Mouse (Mus musculus): Measurements from ENCODE around the gene Fkbp8. TPM values are rescaled to one million over a fixed set of nuclear protein-coding genes. Genes with fewer than 3 reads are reported as not detected.

The Fkbp8 gene
- polyA plus RNA-seq, 1 experiment = 256 TPM

- no peaks in the 10 kb centered on the region for H3K27me3 ChIP-seq (ENCODE audit: control insufficient read depth, insufficient read depth, insufficient read length)
- peaks cover 11% of the 10 kb centered on the region for H3K79me3 ChIP-seq (ENCODE audit: low read depth)
- no peak overlapping the region for H3ac ChIP-seq (ENCODE audit: control insufficient read depth, insufficient read length, low read depth)
- peaks cover 14% of the 10 kb centered on the region for H3K79me2 ChIP-seq (ENCODE audit: control insufficient read depth, insufficient read depth)
- no peak for TF ChIP-seq USF1 (IDR thresholded peaks at IDR 0.05; ENCODE audit: low read depth)
- TF ChIP-seq MYOG (IDR thresholded peaks at IDR 0.05; ENCODE audit: control insufficient read depth, extremely low read depth, insufficient read length) = no peak
- no peak for TF ChIP-seq CTCF (IDR thresholded peaks at IDR 0.05; ENCODE audit: control insufficient read depth, insufficient read depth, insufficient read length)
- no peak for TF ChIP-seq CEBPB (IDR thresholded peaks at IDR 0.05; ENCODE audit: low read depth)
- TF ChIP-seq FOSL1 (IDR thresholded peaks at IDR 0.05; ENCODE audit: insufficient read depth, low read length, poor library complexity, severe bottlenecking) = no peak
- peaks cover 42% of the 10 kb centered on the region for H3K36me3 ChIP-seq (ENCODE audit: control insufficient read depth, insufficient read depth)
- no peak overlapping the region for H3K4me3 ChIP-seq (ENCODE audit: insufficient read depth, poor library complexity, severe bottlenecking)
Measured at GRCm38 (mm10) chr8:70535701-70536100, 8.2 kb downstream of the Fkbp8 start.

DNA sequence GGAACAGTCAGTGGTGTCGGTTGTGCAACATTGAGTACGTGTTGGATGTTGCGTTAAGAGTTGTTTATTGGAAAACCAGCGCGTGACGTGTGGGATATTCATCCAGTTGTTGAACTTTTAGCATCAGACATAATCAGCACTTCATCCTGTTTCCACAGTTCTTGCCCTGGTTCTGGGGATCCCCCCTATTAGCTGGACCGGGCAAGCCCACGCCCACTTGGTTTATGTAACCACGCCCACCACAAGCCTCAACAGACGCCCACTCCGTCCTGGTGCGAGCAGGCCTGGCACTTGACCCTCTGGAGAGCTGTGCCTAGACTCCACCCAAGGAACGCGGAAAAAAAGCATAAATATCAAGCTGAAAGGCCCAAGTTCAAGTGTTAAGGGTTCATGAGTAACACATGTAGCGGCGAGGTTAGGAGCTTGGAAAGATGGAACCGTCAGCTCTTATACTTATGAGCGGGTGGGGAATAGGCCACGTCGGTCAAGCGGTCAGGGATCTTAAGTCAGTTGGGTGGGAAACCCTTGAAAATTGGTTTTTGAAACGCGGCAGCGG, 10.6 kb downstream of the Fkbp8 start:
- H3K27me3 ChIP-seq (ENCODE audit: control insufficient read depth, insufficient read depth, insufficient read length) = no peaks in the 10 kb centered on the region
- H3ac ChIP-seq (ENCODE audit: control insufficient read depth, insufficient read length, low read depth) = peak overlapping the region; percentile 62
- H3K79me3 ChIP-seq (ENCODE audit: low read depth) = peaks cover 31% of the 10 kb centered on the region
- H3K36me3 ChIP-seq (ENCODE audit: control insufficient read depth, insufficient read depth) = peaks cover 27% of the 10 kb centered on the region
- H3K79me2 ChIP-seq (ENCODE audit: control insufficient read depth, insufficient read depth) = peaks cover 37% of the 10 kb centered on the region
- H3K4me3 ChIP-seq (ENCODE audit: insufficient read depth, poor library complexity, severe bottlenecking) = peak overlapping the region; percentile 98
- TF ChIP-seq MYOG (IDR thresholded peaks at IDR 0.05; ENCODE audit: control insufficient read depth, extremely low read depth, insufficient read length) = no peak
- TF ChIP-seq FOSL1 (IDR thresholded peaks at IDR 0.05; ENCODE audit: insufficient read depth, low read length, poor library complexity, severe bottlenecking) = no peak

- H3ac ChIP-seq (ENCODE audit: control insufficient read depth, insufficient read length, low read depth) = peak overlapping the region; percentile 66
- TF ChIP-seq MYOD1 (IDR thresholded peaks at IDR 0.05; ENCODE audit: control insufficient read depth, insufficient read length, low read depth) (no peak), CEBPB (IDR thresholded peaks at IDR 0.05; ENCODE audit: low read depth) (no peak), MYOG (IDR thresholded peaks at IDR 0.05; ENCODE audit: control insufficient read depth, extremely low read depth, insufficient read length) (no peak), CTCF (IDR thresholded peaks at IDR 0.05; ENCODE audit: control insufficient read depth, insufficient read depth, insufficient read length) (no peak), MAX (IDR thresholded peaks at IDR 0.05) (no peak), FOSL1 (IDR thresholded peaks at IDR 0.05; ENCODE audit: insufficient read depth, low read length, poor library complexity, severe bottlenecking) (no peak), USF1 (IDR thresholded peaks at IDR 0.05; ENCODE audit: low read depth) (no peak)
- peaks cover 26% of the 10 kb centered on the region for H3K36me3 ChIP-seq (ENCODE audit: control insufficient read depth, insufficient read depth)
- H3K4me3 ChIP-seq (ENCODE audit: insufficient read depth, poor library complexity, severe bottlenecking) = peak overlapping the region; percentile 98
- H3K79me2 ChIP-seq (ENCODE audit: control insufficient read depth, insufficient read depth) = peaks cover 42% of the 10 kb centered on the region
- no peaks in the 10 kb centered on the region for H3K27me3 ChIP-seq (ENCODE audit: control insufficient read depth, insufficient read depth, insufficient read length)
- peaks cover 36% of the 10 kb centered on the region for H3K79me3 ChIP-seq (ENCODE audit: low read depth)
Measured at GRCm38 (mm10) chr8:70538633-70539076, 11.1 kb downstream of the Fkbp8 start.

DNA sequence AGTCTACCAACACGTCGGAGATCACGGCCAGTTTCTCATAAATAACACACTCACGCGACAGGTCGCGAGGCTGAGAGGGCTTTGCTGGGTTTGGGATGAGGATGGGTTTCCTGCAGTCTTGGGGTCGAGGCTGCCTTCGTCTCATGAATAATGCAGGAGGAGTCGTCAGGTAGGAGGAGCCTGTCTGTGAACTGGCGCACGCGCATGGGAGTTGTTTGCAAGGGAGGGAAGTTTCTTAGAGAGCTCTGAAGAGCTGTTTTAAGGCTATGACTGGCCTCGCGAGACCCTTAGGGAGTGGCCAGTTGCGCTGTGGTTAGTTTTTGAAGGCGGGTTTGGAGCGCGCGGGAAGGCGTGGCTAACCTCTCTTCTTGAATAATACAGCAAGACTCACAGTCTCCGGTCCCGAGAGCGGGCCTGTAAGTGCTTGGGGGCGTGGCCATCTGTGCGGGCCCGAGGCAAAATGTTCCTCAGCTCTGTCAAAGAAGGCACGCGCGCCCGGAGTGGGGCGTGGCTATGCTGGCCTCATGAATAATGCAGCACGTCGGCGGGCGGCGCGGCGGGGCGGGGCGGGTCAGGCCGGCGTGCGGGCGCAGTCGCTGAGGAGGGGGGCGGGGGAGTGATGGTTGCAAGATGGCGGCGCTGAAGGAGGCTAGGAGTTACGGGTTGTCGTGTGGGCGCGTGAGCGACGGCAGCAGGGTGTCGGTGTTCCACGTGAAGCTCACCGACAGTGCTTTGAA, 11.7 kb downstream of the Fkbp8 start, which contains the start of gene Ell:
Gene Ell, plus strand, starts transcription at position 381 of the 737 bp plus-strand sequence.
- Histone ChIP-seq H3K4me3 (ENCODE audit: insufficient read depth, poor library complexity, severe bottlenecking) (peak within 1 kb of the TSS; percentile 98), H3K79me3 (ENCODE audit: low read depth) (peaks cover 40% of the 10 kb centered on the region), H3ac (ENCODE audit: control insufficient read depth, insufficient read length, low read depth) (peak within 1 kb of the TSS; percentile 81), H3K79me2 (ENCODE audit: control insufficient read depth, insufficient read depth) (peaks cover 48% of the 10 kb centered on the region), H3K36me3 (ENCODE audit: control insufficient read depth, insufficient read depth) (peaks cover 21% of the 10 kb centered on the region), H3K27me3 (ENCODE audit: control insufficient read depth, insufficient read depth, insufficient read length) (no peaks in the 10 kb centered on the region)
- TF ChIP-seq MYOG (IDR thresholded peaks at IDR 0.05; ENCODE audit: control insufficient read depth, extremely low read depth, insufficient read length) (no peak), MAX (IDR thresholded peaks at IDR 0.05) (peak; percentile 17)

DNA sequence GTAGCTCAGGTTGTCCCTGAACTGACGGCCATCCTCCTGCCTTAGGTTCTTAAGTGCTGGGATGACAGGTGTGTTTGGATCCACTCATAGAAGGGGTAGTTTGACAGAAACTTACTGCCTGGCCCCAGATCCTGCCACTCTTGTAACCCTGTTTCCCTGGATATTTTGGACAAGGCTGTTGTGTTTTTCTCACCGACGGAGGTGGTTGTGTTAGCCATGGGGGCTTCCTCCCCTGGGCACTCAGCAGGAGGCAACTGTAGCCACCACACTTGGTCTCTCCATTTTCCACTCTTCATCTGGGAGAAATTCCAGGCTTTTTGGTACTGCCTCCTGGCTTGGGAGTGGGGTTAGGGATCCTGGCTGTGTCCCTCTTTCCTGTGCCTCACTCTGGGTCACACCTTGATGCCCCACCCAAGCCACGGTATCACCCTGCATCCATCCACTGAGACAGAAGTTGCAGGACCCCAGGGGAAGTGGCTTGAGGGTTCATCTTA, 12.5 kb downstream of the Fkbp8 start:
- no peak for TF ChIP-seq USF1 (IDR thresholded peaks at IDR 0.05; ENCODE audit: low read depth)
- no peak for TF ChIP-seq MAX (IDR thresholded peaks at IDR 0.05)
- no peak for TF ChIP-seq CTCF (IDR thresholded peaks at IDR 0.05; ENCODE audit: control insufficient read depth, insufficient read depth, insufficient read length)
- H3K27me3 ChIP-seq (ENCODE audit: control insufficient read depth, insufficient read depth, insufficient read length) = no peaks in the 10 kb centered on the region
- H3K36me3 ChIP-seq (ENCODE audit: control insufficient read depth, insufficient read depth) = peaks cover 18% of the 10 kb centered on the region
- peaks cover 56% of the 10 kb centered on the region for H3K79me2 ChIP-seq (ENCODE audit: control insufficient read depth, insufficient read depth)
- peak overlapping the region; percentile 81 for H3ac ChIP-seq (ENCODE audit: control insufficient read depth, insufficient read length, low read depth)
- peaks cover 45% of the 10 kb centered on the region for H3K79me3 ChIP-seq (ENCODE audit: low read depth)
- peak overlapping the region; percentile 98 for H3K4me3 ChIP-seq (ENCODE audit: insufficient read depth, poor library complexity, severe bottlenecking)

- H3K4me3 ChIP-seq (ENCODE audit: insufficient read depth, poor library complexity, severe bottlenecking) = peak overlapping the region; percentile 98
- H3K79me3 ChIP-seq (ENCODE audit: low read depth) = peaks cover 50% of the 10 kb centered on the region
- H3K36me3 ChIP-seq (ENCODE audit: control insufficient read depth, insufficient read depth) = peaks cover 13% of the 10 kb centered on the region
- TF ChIP-seq MAX (IDR thresholded peaks at IDR 0.05) = peak; percentile 77
- no peak for TF ChIP-seq USF1 (IDR thresholded peaks at IDR 0.05; ENCODE audit: low read depth)
- no peak for TF ChIP-seq CTCF (IDR thresholded peaks at IDR 0.05; ENCODE audit: control insufficient read depth, insufficient read depth, insufficient read length)
- no peak for TF ChIP-seq FOSL1 (IDR thresholded peaks at IDR 0.05; ENCODE audit: insufficient read depth, low read length, poor library complexity, severe bottlenecking)
- H3ac ChIP-seq (ENCODE audit: control insufficient read depth, insufficient read length, low read depth) = peak overlapping the region; percentile 81
- H3K79me2 ChIP-seq (ENCODE audit: control insufficient read depth, insufficient read depth) = peaks cover 61% of the 10 kb centered on the region
- no peaks in the 10 kb centered on the region for H3K27me3 ChIP-seq (ENCODE audit: control insufficient read depth, insufficient read depth, insufficient read length)
Measured at GRCm38 (mm10) chr8:70540507-70541071, 13.1 kb downstream of the Fkbp8 start.
